Mouse (Mus musculus) liver, adult 2 months (tissue): ENCODE results near the gene Galnt3.

ENCODE experiments used
- CTCF ChIP-seq: fragments of 200-500 bp; IDR thresholded peaks from 2 replicates; pipeline ENCODE4 v1.5.1; 2011; ENCODE audit warnings: low read depth, low read length, control low read depth
- POLR2A ChIP-seq: fragments of 200-500 bp; IDR thresholded peaks from 2 replicates; pipeline ENCODE4 v1.6.1; 2011; ENCODE audit warnings: low read length, control low read depth; ENCODE audit not compliant: insufficient read depth; ENCODE audit errors: extremely low read depth

GRCm38 (mm10) chr2:66128941-66129340 is 4.1 kb upstream of the Galnt3 start:
- TF ChIP-seq POLR2A (no peak), CTCF (no peak)
